Mouse (Mus musculus): ENCODE measurements at regions not wholly inside any gene's neighbourhood (a gene's known extent, or its start where the extent isn't known, plus 50 kb on each side); places are given as distances from the start of the nearest gene placed in this dataset.
A peak's percentile ranks its signal among the peaks of the same experiment; 100 is the strongest.

- no peak for DNase-seq (ENCODE audit: low spot score in 2 of 2)
Measured at GRCm38 (mm10) chr6:50713297-50713696, 59.1 kb upstream of the Npvf start.

DNA sequence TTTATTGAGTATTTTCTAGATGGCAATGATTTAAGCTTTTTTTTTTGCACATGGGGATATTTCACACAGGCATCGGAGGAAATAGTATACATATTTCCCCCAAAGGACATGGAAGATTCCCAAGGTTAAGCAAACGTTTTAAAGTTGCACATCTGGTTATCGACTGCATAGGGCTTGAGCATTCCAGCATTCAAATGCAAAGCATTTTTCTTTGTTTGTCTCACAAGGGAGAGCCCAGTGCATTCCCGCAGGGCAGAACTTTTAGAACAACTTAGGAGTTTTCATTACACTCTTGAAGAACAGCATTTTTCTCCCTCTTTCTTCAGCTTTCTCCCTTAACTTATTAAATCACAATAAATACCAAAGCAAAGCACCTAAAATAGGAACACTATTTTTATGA lies 64.4 kb upstream of the Npvf start:
- no peak for DNase-seq (ENCODE audit: low spot score in 2 of 2)

DNA sequence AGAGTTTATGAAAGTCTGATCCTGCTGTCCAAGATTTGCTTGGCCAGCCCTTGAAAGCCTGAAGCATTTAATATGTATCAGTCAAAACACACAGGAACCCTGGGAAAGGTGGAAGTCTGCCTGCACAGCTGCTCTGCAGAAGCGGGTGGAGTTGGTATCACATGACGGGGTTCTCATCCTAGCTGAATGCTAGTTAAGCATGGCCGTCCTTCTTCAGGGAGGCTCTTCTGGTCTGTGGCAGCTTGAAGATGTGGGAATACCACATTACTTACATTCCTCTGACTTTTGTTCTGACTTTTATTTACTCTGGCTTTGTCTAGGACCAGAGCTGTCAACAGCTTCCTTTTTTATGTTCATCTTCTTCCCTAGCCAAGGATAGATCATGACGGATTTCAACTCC lies 66.1 kb upstream of the Npvf start:
- DNase-seq (ENCODE audit: low spot score in 2 of 2), result no peak

GRCm38 (mm10) chr6:50725640-50726039 lies 71.4 kb upstream of the Npvf start:
- no peak for DNase-seq (ENCODE audit: low spot score in 2 of 2)

DNA sequence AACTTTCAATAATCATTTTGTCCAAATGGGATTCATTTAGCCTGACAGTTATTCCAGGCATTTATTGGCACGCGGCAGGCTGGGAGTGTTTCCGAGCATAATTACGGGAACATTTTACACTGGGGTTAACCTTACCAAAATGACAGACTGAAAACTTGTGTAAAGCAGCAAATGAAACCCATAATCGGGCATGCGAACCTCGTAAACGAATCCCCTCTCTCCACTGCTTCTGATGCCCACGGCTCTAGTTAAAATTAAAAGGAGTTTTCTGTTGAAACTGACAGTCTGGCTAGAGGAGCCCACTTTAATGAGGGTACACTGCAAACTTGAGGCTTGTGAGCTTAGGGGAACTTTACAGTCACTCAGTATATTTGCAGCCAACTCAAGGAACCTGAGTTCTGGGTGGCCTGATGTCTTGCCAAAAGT lies 71.9 kb upstream of the Npvf start:
- DNase-seq (ENCODE audit: low spot score in 2 of 2), result no peak

- DNase-seq (ENCODE audit: low spot score in 2 of 2), result no peak
Measured at GRCm38 (mm10) chr6:50730744-50731718, 76.8 kb upstream of the Npvf start.

GRCm38 (mm10) chr6:50734701-50735100 lies 80.5 kb upstream of the Npvf start:
- no peak for DNase-seq (ENCODE audit: low spot score in 2 of 2)

GRCm38 (mm10) chr6:50735825-50736224 lies 81.6 kb upstream of the Npvf start:
- no peak for DNase-seq (ENCODE audit: low spot score in 2 of 2)

DNA sequence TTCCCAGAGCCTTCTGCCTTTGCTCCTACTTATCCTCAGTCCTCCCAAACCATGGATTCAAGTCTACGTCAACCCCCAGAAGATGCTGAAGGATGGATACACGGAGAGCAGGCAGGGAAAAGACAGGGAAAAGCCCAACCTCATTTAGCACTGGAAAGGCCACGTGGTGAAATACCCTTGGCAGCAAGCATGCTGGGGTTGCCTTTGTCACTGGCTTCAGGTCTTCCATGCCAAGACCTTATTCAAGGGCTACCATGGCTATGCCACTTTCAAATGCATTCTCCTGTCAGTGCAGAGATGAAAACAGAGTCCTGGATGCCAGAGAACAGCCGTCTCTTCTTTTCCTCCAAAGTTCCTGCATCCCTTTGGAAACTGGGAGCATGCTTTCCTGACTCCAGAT lies 87.8 kb upstream of the Npvf start:
- no peak for DNase-seq (ENCODE audit: low spot score in 2 of 2)

DNA sequence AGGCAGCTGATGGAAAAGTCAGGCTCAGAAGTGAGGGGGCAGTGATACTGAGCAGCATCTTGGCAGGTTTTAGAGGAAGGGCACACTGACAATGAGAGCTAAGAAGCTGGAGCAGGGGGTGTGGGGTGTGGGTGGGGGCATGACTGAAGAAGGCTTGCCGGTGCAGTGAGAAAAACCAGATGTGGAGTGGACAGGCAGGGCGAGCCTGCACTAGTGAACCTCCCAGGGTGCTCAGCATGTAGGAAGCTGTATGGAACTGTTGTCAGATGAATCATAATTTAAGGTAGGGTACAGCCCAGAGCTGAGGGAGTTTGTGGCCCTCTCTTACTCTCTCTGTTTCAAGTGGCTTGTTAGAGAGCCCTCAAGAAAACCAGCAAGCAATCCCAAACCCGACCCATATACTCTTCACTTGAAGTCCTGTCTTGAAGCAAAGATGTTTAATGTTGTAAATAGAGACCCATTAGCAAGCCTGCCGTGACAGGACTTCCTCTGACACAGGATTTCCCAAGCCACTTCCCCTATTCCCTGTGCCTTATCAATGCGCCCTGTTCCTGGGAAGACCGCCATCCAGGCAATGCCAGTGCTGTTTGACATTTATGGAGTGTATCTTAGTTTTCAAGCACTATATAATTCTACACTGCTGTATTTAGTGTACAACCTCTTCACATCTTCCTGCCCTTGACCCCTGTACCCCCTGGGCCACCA lies 90.4 kb upstream of the Npvf start:
- DNase-seq (ENCODE audit: low spot score in 2 of 2), result no peak

GRCm38 (mm10) chr6:50753151-50753550 lies 98.9 kb upstream of the Npvf start:
- no peak for DNase-seq (ENCODE audit: low spot score in 2 of 2)

- no peak for DNase-seq (ENCODE audit: low spot score in 2 of 2)
Measured at GRCm38 (mm10) chr6:50754786-50755185, 100.5 kb upstream of the Npvf start.

- no peak for DNase-seq (ENCODE audit: low spot score in 2 of 2)
Measured at GRCm38 (mm10) chr6:50760367-50760766, 106.1 kb upstream of the Npvf start.

DNA sequence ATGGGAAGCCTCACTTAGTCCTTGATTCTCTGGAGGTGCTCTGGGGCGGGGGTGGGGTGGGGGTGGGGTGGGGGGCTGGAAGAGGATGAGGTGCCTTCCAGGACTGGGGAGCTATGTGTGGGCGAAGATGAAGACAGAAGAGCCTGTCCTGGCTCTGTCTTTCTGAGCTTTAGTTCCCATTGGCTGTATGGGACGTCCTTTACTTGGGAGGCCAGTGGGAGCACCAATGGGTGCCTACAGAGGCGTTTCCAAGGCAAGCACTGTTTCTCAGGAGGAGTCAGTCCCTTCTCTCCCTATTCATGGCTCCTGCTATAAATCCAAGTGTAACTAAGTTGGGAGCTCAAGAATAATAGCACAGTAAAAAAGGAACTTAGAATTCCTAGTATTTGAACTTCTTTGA lies 108.9 kb upstream of the Npvf start:
- no peak for DNase-seq (ENCODE audit: low spot score in 2 of 2)

GRCm38 (mm10) chr6:50766442-50766915 lies 112.2 kb upstream of the Npvf start:
- no peak for DNase-seq (ENCODE audit: low spot score in 2 of 2)

DNA sequence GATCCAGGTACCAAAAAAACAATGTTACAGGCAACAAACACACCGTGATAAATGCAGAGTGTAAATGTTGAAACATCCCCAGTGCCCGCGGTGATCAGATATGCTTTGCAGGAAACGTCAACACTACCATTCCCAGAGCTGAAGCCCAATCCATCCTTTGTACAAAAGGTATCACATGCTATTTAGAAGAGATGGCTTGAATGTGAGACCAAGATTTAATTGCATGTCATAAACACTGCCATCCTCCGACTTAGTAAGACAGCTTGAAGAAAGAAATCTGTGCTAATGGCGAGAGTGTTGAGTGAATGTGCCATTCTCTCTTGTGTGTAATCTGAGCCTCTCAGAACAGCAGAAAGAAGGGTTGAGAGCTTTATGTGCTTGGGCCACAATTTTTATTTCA lies 112.9 kb upstream of the Npvf start:
- DNase-seq (ENCODE audit: low spot score in 2 of 2), result no peak

- no peak for DNase-seq (ENCODE audit: low spot score in 2 of 2)
Measured at GRCm38 (mm10) chr6:50767827-50768226, 113.6 kb upstream of the Npvf start.

- no peak for DNase-seq (ENCODE audit: low spot score in 2 of 2)
Measured at GRCm38 (mm10) chr6:50769101-50769500, 114.9 kb upstream of the Npvf start.

GRCm38 (mm10) chr6:50770481-50770880 lies 116.2 kb upstream of the Npvf start:
- no peak for DNase-seq (ENCODE audit: low spot score in 2 of 2)

DNA sequence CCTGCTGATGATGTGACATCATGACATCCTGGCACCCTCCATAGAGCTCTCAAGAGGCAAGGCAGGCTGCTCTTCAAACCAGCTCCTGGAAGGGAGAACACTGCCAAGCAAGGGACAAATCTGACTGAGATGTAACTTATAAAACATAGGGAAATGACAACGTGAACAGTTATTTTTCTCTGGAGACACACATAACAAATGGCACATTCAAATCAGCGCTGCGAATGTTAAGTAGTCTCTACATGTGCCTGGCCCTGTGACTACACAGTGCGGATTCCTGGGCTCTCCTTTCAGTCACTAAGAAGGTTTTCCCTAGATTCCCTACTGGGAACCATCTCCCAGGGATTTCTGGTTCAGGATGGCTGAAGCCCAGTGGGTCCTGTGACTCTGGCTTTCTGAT lies 121.4 kb upstream of the Npvf start:
- no peak for DNase-seq (ENCODE audit: low spot score in 2 of 2)

DNA sequence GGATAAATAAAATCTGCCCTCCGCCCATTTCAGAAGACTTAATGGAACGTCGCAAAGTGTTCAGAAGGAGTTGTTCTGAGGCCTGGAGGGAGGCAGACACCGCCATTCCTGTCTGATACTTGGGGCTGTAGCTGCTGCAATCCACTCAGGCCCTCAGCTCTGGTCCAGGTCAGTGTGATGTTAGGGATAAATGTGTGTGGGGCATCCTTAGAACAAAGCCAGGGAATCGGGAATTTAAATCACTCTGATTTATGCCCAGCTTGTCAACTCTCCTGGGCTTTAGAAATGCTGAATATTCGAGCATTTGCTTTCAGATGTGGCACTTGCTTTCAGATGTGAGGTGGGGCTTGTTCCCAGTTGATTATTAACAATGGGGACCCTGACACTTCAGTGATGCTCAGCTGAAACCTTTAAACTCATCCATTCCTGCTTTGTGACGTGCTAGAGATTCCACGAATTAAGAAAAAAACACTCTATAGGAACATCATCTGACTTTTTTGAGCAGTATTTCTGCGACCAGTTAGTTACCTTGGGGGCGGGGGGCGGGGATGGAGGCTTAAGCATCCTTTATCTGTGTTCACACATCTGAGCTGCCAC lies 122.1 kb upstream of the Npvf start:
- DNase-seq (ENCODE audit: low spot score in 2 of 2), result no peak

- DNase-seq (ENCODE audit: low spot score in 2 of 2), result peak in 1 of 2 experiments; percentile 7
Measured at GRCm38 (mm10) chr6:50776931-50777495, 122.8 kb upstream of the Npvf start.
